Mouse (Mus musculus): ENCODE measurements around the gene Insig1. TPM values are rescaled to one million over a fixed set of nuclear protein-coding genes. Genes with fewer than 3 reads are reported as not detected.

Gene Insig1
- 67.7 and 90.8 TPM in 2 replicates for polyA plus RNA-seq (2015; fragmentation: Nextera tagmentation; extraction: Ambion mirVana)

DNA sequence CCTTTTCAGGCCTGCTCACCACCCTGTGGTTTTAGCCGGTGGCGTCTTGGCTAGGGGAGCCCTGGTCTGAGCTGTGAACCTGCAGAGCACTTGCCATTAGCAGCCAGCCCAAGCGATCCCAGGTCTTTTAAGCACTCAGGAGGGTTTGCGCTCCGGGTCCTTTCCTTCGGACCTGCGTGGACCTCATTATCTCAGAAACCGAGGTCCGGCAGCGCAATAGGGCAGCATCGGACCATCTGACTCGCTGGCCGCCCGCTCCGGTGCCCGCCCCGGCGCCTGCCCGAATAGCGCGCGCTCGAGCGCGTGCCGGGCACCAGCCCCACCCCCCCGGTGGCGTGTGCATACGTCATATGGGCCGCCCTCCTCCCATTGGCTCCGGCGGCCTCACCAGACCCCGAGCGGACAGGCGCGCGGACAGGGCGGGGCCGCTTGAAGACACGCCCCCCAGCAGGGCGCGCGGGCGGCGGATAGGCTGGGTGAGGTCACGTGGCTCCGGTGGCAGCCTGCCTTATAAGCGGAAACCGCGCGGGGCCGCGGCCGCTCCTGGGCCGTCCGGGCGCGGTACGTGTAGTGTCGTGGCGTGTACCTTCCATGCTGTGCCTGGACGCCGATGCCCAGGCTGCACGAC, at the start of gene Insig1:
TSS of gene Insig1 (plus strand) at position 536 of the 628 bp plus-strand sequence.
- peaks cover 37% of the 10 kb centered on the region for H3K4me1 ChIP-seq (ENCODE audit: control insufficient read depth, low read depth, low read length)
- H3K27me3 ChIP-seq (ENCODE audit: control insufficient read depth, insufficient read depth, low read depth, low read length): no peaks in the 10 kb centered on the region
- WGBS (ENCODE audit: insufficient replicate concordance): under 1% methylated on average over 63 of the region's 64 CpGs
- peak within 1 kb of the TSS; percentile 91 for H3K27ac ChIP-seq (ENCODE audit: low read length)
- ATAC-seq (ENCODE audit: low read depth): peak; percentile 92
- H3K9ac ChIP-seq (ENCODE audit: low read depth, low read length): peak within 1 kb of the TSS; percentile 83
- peaks cover 20% of the 10 kb centered on the region for H3K36me3 ChIP-seq (ENCODE audit: control insufficient read depth, insufficient read depth)
- peak within 1 kb of the TSS; percentile 99 for H3K4me2 ChIP-seq (ENCODE audit: low read depth, low read length)
- no peaks in the 10 kb centered on the region for H3K9me3 ChIP-seq (replicated peaks; ENCODE audit: control insufficient read depth, low read length)
- peak within 1 kb of the TSS; percentile 81 for H3K4me3 ChIP-seq (ENCODE audit: low read depth, low read length)

DNA sequence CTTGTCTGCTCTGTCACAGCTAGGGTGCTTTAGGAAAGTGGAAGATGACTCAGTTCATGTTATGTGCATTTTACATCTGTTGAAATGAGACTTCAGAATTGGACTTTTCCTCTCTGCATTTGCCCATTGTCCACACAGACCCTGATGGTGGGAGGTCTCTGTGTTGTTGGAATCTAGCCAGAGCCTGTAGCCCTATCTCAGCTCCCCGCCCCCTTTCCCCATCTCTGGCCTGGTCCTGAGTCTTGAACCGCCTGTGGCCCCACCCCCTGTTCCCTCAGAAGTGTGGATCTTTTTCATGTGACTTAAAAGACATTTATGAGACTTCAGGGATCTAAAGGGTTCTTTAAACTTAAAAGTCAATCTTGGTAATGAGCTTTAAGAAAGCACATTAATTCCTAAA, 47.7 kb upstream of the Insig1 start:
- WGBS (ENCODE audit: insufficient replicate concordance): 52% methylated on average over 2 of the region's 2 CpGs
- ATAC-seq (ENCODE audit: low read depth): no peak
- H3K4me1 ChIP-seq (ENCODE audit: control insufficient read depth, low read depth, low read length): no peaks in the 10 kb centered on the region
- H3K4me3 ChIP-seq (ENCODE audit: low read depth, low read length): no peak overlapping the region
- no peaks in the 10 kb centered on the region for H3K36me3 ChIP-seq (ENCODE audit: control insufficient read depth, insufficient read depth)
- H3K9ac ChIP-seq (ENCODE audit: low read depth, low read length): no peak overlapping the region
- no peaks in the 10 kb centered on the region for H3K9me3 ChIP-seq (replicated peaks; ENCODE audit: control insufficient read depth, low read length)
- H3K27me3 ChIP-seq (ENCODE audit: control insufficient read depth, insufficient read depth, low read depth, low read length): no peaks in the 10 kb centered on the region
- no peak overlapping the region for H3K27ac ChIP-seq (ENCODE audit: low read length)
- H3K4me2 ChIP-seq (ENCODE audit: low read depth, low read length): no peak overlapping the region

DNA sequence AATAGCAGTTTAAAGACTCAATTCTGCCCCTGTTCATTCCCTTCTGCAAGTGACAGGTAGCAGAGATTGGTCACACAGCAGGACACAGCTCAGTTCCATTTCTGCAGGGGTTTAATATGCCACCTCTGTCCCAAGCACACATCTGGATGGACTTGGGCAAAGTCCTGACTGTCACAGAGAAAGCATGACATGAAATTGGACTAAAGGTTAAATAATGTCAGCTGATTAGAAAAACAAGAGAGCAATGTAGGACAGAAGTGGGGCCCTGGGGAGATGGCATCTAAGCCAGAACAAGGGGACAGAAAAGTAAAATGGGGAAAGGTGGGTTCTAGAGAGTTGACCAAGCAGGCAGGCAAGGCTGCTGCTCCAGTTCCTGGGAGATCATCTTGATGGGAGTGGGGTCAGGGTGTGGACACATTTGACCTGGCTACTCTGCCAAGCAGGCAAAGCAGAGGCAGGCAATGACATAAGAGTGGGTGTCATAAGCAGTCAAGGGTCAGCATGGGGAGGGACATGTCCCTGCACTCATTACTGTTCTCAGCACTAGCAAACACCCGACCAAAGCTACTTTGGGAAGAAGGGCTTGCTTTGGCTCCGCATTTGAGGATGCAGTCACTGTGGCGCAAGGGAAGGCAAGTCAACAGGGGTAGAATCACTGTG, 39.5 kb upstream of the Insig1 start:
- H3K9ac ChIP-seq (ENCODE audit: low read depth, low read length): no peak overlapping the region
- H3K27me3 ChIP-seq (ENCODE audit: control insufficient read depth, insufficient read depth, low read depth, low read length): no peaks in the 10 kb centered on the region
- 0 out of 2 replicates have a peak, but pooled peaks have one; percentile 11 for ATAC-seq (ENCODE audit: low read depth)
- H3K36me3 ChIP-seq (ENCODE audit: control insufficient read depth, insufficient read depth): no peaks in the 10 kb centered on the region
- 62% methylated on average over 3 of the region's 3 CpGs for WGBS (ENCODE audit: insufficient replicate concordance)
- H3K27ac ChIP-seq (ENCODE audit: low read length): no peak overlapping the region
- no peak overlapping the region for H3K4me3 ChIP-seq (ENCODE audit: low read depth, low read length)
- no peaks in the 10 kb centered on the region for H3K9me3 ChIP-seq (replicated peaks; ENCODE audit: control insufficient read depth, low read length)
- H3K4me2 ChIP-seq (ENCODE audit: low read depth, low read length): no peak overlapping the region
- no peaks in the 10 kb centered on the region for H3K4me1 ChIP-seq (ENCODE audit: control insufficient read depth, low read depth, low read length)

DNA sequence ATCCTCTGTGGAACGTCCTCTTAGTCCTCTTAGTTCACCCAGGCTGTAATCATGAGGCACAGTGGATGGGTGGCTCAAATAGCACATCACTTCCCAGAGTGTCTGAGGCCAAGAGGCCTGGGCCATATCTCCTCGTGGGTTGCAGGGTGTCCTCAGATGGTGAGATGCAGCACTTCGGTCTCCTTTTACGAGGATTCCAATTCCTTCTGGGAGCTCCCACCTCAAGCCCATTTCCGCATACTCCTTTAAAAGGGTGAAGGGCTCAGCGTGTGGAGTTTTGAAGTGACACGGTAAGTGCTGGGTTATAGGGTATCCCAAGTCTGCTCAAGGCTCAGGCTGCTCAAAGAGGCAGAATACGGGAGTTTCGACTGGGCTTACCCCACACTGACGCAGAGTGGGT, 38.3 kb upstream of the Insig1 start:
- no peaks in the 10 kb centered on the region for H3K27me3 ChIP-seq (ENCODE audit: control insufficient read depth, insufficient read depth, low read depth, low read length)
- H3K4me2 ChIP-seq (ENCODE audit: low read depth, low read length): no peak overlapping the region
- ATAC-seq (ENCODE audit: low read depth): no peak
- peaks cover 4% of the 10 kb centered on the region for H3K4me1 ChIP-seq (ENCODE audit: control insufficient read depth, low read depth, low read length)
- H3K27ac ChIP-seq (ENCODE audit: low read length): no peak overlapping the region
- H3K9ac ChIP-seq (ENCODE audit: low read depth, low read length): no peak overlapping the region
- no peaks in the 10 kb centered on the region for H3K9me3 ChIP-seq (replicated peaks; ENCODE audit: control insufficient read depth, low read length)
- H3K36me3 ChIP-seq (ENCODE audit: control insufficient read depth, insufficient read depth): no peaks in the 10 kb centered on the region
- WGBS (ENCODE audit: insufficient replicate concordance): 60% methylated on average over 10 of the region's 10 CpGs
- no peak overlapping the region for H3K4me3 ChIP-seq (ENCODE audit: low read depth, low read length)

- WGBS (ENCODE audit: insufficient replicate concordance): 68% methylated on average over 5 of the region's 5 CpGs
- no peaks in the 10 kb centered on the region for H3K27me3 ChIP-seq (ENCODE audit: control insufficient read depth, insufficient read depth, low read depth, low read length)
- H3K9ac ChIP-seq (ENCODE audit: low read depth, low read length): no peak overlapping the region
- no peak overlapping the region for H3K4me2 ChIP-seq (ENCODE audit: low read depth, low read length)
- no peak for ATAC-seq (ENCODE audit: low read depth)
- H3K4me3 ChIP-seq (ENCODE audit: low read depth, low read length): no peak overlapping the region
- H3K9me3 ChIP-seq (replicated peaks; ENCODE audit: control insufficient read depth, low read length): no peaks in the 10 kb centered on the region
- H3K27ac ChIP-seq (ENCODE audit: low read length): no peak overlapping the region
- peaks cover 5% of the 10 kb centered on the region for H3K4me1 ChIP-seq (ENCODE audit: control insufficient read depth, low read depth, low read length)
- no peaks in the 10 kb centered on the region for H3K36me3 ChIP-seq (ENCODE audit: control insufficient read depth, insufficient read depth)
These were observed 37.9 kb upstream of the Insig1 start for GRCm38 (mm10) chr5:28033281-28033680.

DNA sequence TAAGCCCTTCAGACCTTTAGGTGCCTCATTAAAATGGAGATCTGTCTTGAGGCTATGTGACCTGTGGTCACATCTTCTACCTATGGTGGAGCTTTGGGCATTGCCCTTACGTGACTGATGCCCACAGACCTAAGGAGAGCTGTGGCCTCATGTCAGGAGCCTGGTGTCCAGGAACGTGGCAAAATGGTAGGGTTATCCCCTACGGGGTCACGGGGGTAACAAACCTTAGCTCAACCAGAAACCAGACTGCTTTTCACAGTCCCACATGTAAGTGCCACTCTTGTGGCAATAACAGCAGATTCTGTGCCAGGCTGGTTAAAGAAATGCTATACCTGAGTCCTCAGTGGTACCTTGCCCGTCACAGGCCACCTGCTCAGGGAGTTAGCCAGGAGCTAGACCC, 37.3 kb upstream of the Insig1 start:
- no peaks in the 10 kb centered on the region for H3K36me3 ChIP-seq (ENCODE audit: control insufficient read depth, insufficient read depth)
- no peak overlapping the region for H3K4me2 ChIP-seq (ENCODE audit: low read depth, low read length)
- no peak overlapping the region for H3K9ac ChIP-seq (ENCODE audit: low read depth, low read length)
- peaks cover 7% of the 10 kb centered on the region for H3K4me1 ChIP-seq (ENCODE audit: control insufficient read depth, low read depth, low read length)
- H3K4me3 ChIP-seq (ENCODE audit: low read depth, low read length): no peak overlapping the region
- H3K27ac ChIP-seq (ENCODE audit: low read length): no peak overlapping the region
- 62% methylated on average over 5 of the region's 5 CpGs for WGBS (ENCODE audit: insufficient replicate concordance)
- ATAC-seq (ENCODE audit: low read depth): no peak
- H3K9me3 ChIP-seq (replicated peaks; ENCODE audit: control insufficient read depth, low read length): no peaks in the 10 kb centered on the region
- no peaks in the 10 kb centered on the region for H3K27me3 ChIP-seq (ENCODE audit: control insufficient read depth, insufficient read depth, low read depth, low read length)

- Histone ChIP-seq H3K9me3 (replicated peaks; ENCODE audit: control insufficient read depth, low read length) (no peaks in the 10 kb centered on the region), H3K27me3 (ENCODE audit: control insufficient read depth, insufficient read depth, low read depth, low read length) (no peaks in the 10 kb centered on the region), H3K4me3 (ENCODE audit: low read depth, low read length) (no peak overlapping the region), H3K4me2 (ENCODE audit: low read depth, low read length) (no peak overlapping the region), H3K36me3 (ENCODE audit: control insufficient read depth, insufficient read depth) (no peaks in the 10 kb centered on the region), H3K27ac (ENCODE audit: low read length) (no peak overlapping the region), H3K4me1 (ENCODE audit: control insufficient read depth, low read depth, low read length) (peaks cover 7% of the 10 kb centered on the region), H3K9ac (ENCODE audit: low read depth, low read length) (no peak overlapping the region)
- WGBS (ENCODE audit: insufficient replicate concordance): 56% methylated on average over 1 of the region's 1 CpGs
- ATAC-seq (ENCODE audit: low read depth): no peak
These were observed 35.2 kb upstream of the Insig1 start for GRCm38 (mm10) chr5:28036011-28036410.

DNA sequence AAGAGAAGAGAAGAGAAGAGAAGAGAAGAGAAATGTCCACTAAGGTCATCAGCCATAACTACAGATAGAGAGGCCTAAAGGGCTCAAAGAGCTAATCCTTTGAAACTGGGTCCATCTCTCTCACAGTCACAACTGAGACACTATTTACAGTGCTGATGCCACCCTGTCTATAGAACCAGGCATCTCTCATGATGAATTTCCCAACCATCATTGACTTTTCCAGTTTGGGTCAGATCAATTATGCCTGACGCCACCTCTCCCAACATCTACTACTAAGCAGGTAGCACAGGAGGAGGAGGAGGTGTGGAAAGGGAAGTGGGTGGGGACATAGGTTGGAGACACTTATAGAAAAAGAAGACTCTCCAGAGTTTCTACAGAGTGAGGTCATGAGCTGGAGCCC, 34.6 kb upstream of the Insig1 start:
- no peaks in the 10 kb centered on the region for H3K27me3 ChIP-seq (ENCODE audit: control insufficient read depth, insufficient read depth, low read depth, low read length)
- H3K9ac ChIP-seq (ENCODE audit: low read depth, low read length): no peak overlapping the region
- H3K4me2 ChIP-seq (ENCODE audit: low read depth, low read length): no peak overlapping the region
- H3K27ac ChIP-seq (ENCODE audit: low read length): no peak overlapping the region
- no peaks in the 10 kb centered on the region for H3K36me3 ChIP-seq (ENCODE audit: control insufficient read depth, insufficient read depth)
- no peaks in the 10 kb centered on the region for H3K9me3 ChIP-seq (replicated peaks; ENCODE audit: control insufficient read depth, low read length)
- peaks cover 7% of the 10 kb centered on the region for H3K4me1 ChIP-seq (ENCODE audit: control insufficient read depth, low read depth, low read length)
- H3K4me3 ChIP-seq (ENCODE audit: low read depth, low read length): no peak overlapping the region
- no peak for ATAC-seq (ENCODE audit: low read depth)
- 53% methylated on average over 1 of the region's 1 CpGs for WGBS (ENCODE audit: insufficient replicate concordance)

DNA sequence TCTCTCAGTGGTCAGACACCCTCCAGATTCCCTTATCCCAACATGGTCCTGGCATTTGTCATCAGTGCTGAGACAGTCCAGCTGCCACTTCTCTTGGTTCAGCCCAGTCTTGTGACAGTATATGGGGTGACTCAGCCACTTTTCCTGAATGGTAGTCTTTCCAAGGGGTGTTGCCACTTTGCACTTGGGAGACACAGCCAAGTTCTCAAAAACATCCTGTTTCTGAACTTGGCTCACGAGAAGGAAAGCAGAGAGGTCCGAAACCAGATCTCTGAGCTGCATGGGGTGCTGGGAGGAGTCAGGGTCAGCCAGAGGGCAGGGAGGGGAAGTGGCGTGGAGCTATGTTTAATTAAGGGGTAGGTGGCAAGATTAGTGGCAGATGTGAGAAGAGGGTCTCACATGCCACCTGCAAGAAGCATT, 34.0 kb upstream of the Insig1 start:
- H3K36me3 ChIP-seq (ENCODE audit: control insufficient read depth, insufficient read depth): no peaks in the 10 kb centered on the region
- H3K9me3 ChIP-seq (replicated peaks; ENCODE audit: control insufficient read depth, low read length): no peaks in the 10 kb centered on the region
- no peak overlapping the region for H3K4me3 ChIP-seq (ENCODE audit: low read depth, low read length)
- ATAC-seq (ENCODE audit: low read depth): peak; percentile 27; the same call in 1 of the 2 replicates
- no peak overlapping the region for H3K9ac ChIP-seq (ENCODE audit: low read depth, low read length)
- 9% methylated on average over 3 of the region's 3 CpGs for WGBS (ENCODE audit: insufficient replicate concordance)
- peaks cover 10% of the 10 kb centered on the region for H3K4me1 ChIP-seq (ENCODE audit: control insufficient read depth, low read depth, low read length)
- peak overlapping the region; percentile 14; the same call in 1 of the 2 replicates for H3K27ac ChIP-seq (ENCODE audit: low read length)
- no peak overlapping the region for H3K4me2 ChIP-seq (ENCODE audit: low read depth, low read length)
- H3K27me3 ChIP-seq (ENCODE audit: control insufficient read depth, insufficient read depth, low read depth, low read length): no peaks in the 10 kb centered on the region

Measured in liver, embryonic 16.5 days (tissue).